Mouse (Mus musculus): ENCODE data around the gene Epb41l2. TPM values are rescaled to one million over a fixed set of nuclear protein-coding genes. Genes with fewer than 3 reads are reported as not detected.

Gene Epb41l2
- polyA plus RNA-seq, 2 experiments, result 6.8 to 11.7 TPM

- Histone ChIP-seq H3K27ac (no peak overlapping the region), H3K4me1 (replicated peaks; ENCODE audit: control insufficient read depth in 2 of 2, insufficient read depth in 2 of 2, low read length in 1 of 2) (peaks cover 0 to 7% of the 10 kb centered on the region in 2 experiments; a peak in 3 of 4 replicates), H3K9ac (replicated peaks) (no peak overlapping the region), H3K27me3 (ENCODE audit: control insufficient read depth, insufficient read depth, low read length) (no peaks in the 10 kb centered on the region), H3K4me3 (ENCODE audit: insufficient read depth in 1 of 2, low read depth in 2 of 2, low read length in 2 of 2) (no peak overlapping the region), H3K4me2 (ENCODE audit: low read depth) (no peak overlapping the region), H3K9me3 (ENCODE audit: control insufficient read depth, low read length) (no peaks in the 10 kb centered on the region), H3K36me3 (replicated peaks; ENCODE audit: control insufficient read depth, insufficient read depth, low read depth) (no peaks in the 10 kb centered on the region)
- ATAC-seq (ENCODE audit: insufficient read depth), result no peak
- WGBS (ENCODE audit: insufficient replicate concordance), result 77% methylated on average over 9 of the region's 9 CpGs
- DNase-seq (ENCODE audit: low read depth in 3 of 3, low spot score in 3 of 3), result no peak
- TF ChIP-seq EP300 (IDR thresholded peaks at IDR 0.05; ENCODE audit: low read depth) (no peak), CTCF (IDR thresholded peaks at IDR 0.05; ENCODE audit: low read depth) (no peak)
Measured at GRCm38 (mm10) chr10:25369691-25370090, 10.1 kb downstream of the Epb41l2 start.

GRCm38 (mm10) chr10:25371336-25371735, 11.7 kb downstream of the Epb41l2 start:
- 0 out of 4 replicates have a peak, but pooled peaks cover 0 to 3% of the 10 kb centered on the region in 2 experiments for H3K4me1 ChIP-seq (replicated peaks; ENCODE audit: control insufficient read depth in 2 of 2, insufficient read depth in 2 of 2, low read length in 1 of 2)
- no peaks in the 10 kb centered on the region for H3K27me3 ChIP-seq (ENCODE audit: control insufficient read depth, insufficient read depth, low read length)
- WGBS (ENCODE audit: insufficient replicate concordance), result 53% methylated on average over 2 of the region's 2 CpGs
- no peaks in the 10 kb centered on the region for H3K9me3 ChIP-seq (ENCODE audit: control insufficient read depth, low read length)
- no peak for ATAC-seq (ENCODE audit: insufficient read depth)
- no peak overlapping the region for H3K4me2 ChIP-seq (ENCODE audit: low read depth)
- H3K27ac ChIP-seq, result no peak overlapping the region
- TF ChIP-seq CTCF (IDR thresholded peaks at IDR 0.05; ENCODE audit: low read depth), result no peak
- no peak for TF ChIP-seq EP300 (IDR thresholded peaks at IDR 0.05; ENCODE audit: low read depth)
- no peak overlapping the region for H3K9ac ChIP-seq (replicated peaks)
- no peaks in the 10 kb centered on the region for H3K36me3 ChIP-seq (replicated peaks; ENCODE audit: control insufficient read depth, insufficient read depth, low read depth)
- no peak for DNase-seq (ENCODE audit: low read depth in 3 of 3, low spot score in 3 of 3)
- no peak overlapping the region for H3K4me3 ChIP-seq (ENCODE audit: insufficient read depth in 1 of 2, low read depth in 2 of 2, low read length in 2 of 2)

- H3K4me1 ChIP-seq (replicated peaks; ENCODE audit: control insufficient read depth in 2 of 2, insufficient read depth in 2 of 2, low read length in 1 of 2), result 0 out of 4 replicates have a peak, but pooled peaks cover 0 to 3% of the 10 kb centered on the region in 2 experiments
- H3K36me3 ChIP-seq (replicated peaks; ENCODE audit: control insufficient read depth, insufficient read depth, low read depth), result no peaks in the 10 kb centered on the region
- no peak for ATAC-seq (ENCODE audit: insufficient read depth)
- H3K9ac ChIP-seq (replicated peaks), result no peak overlapping the region
- 25% methylated on average over 3 of the region's 3 CpGs for whole genome bisulfite sequencing (ENCODE audit: insufficient replicate concordance)
- DNase-seq (ENCODE audit: low read depth in 3 of 3, low spot score in 3 of 3), result no peak
- no peak overlapping the region for H3K4me3 ChIP-seq (ENCODE audit: insufficient read depth in 1 of 2, low read depth in 2 of 2, low read length in 2 of 2)
- H3K9me3 ChIP-seq (ENCODE audit: control insufficient read depth, low read length), result no peaks in the 10 kb centered on the region
- H3K27ac ChIP-seq, result no peak overlapping the region
- no peaks in the 10 kb centered on the region for H3K27me3 ChIP-seq (ENCODE audit: control insufficient read depth, insufficient read depth, low read length)
- TF ChIP-seq CTCF (IDR thresholded peaks at IDR 0.05; ENCODE audit: low read depth) (no peak), EP300 (IDR thresholded peaks at IDR 0.05; ENCODE audit: low read depth) (no peak)
- H3K4me2 ChIP-seq (ENCODE audit: low read depth), result no peak overlapping the region
Measured at GRCm38 (mm10) chr10:25371915-25372371, 12.3 kb downstream of the Epb41l2 start.

GRCm38 (mm10) chr10:25372510-25373148, 13.0 kb downstream of the Epb41l2 start:
- ATAC-seq (ENCODE audit: insufficient read depth), result no peak
- H3K27me3 ChIP-seq (ENCODE audit: control insufficient read depth, insufficient read depth, low read length), result no peaks in the 10 kb centered on the region
- WGBS (ENCODE audit: insufficient replicate concordance), result 50% methylated on average over 10 of the region's 10 CpGs
- DNase-seq (ENCODE audit: low read depth in 3 of 3, low spot score in 3 of 3), result no peak
- H3K9me3 ChIP-seq (ENCODE audit: control insufficient read depth, low read length), result no peaks in the 10 kb centered on the region
- no peak overlapping the region for H3K9ac ChIP-seq (replicated peaks)
- no peak overlapping the region for H3K27ac ChIP-seq
- TF ChIP-seq EP300 (IDR thresholded peaks at IDR 0.05; ENCODE audit: low read depth) (no peak), CTCF (IDR thresholded peaks at IDR 0.05; ENCODE audit: low read depth) (no peak)
- H3K4me3 ChIP-seq (ENCODE audit: insufficient read depth in 1 of 2, low read depth in 2 of 2, low read length in 2 of 2), result no peak overlapping the region
- peaks cover 0 to 3% of the 10 kb centered on the region in 2 experiments; a peak in 1 of 4 replicates for H3K4me1 ChIP-seq (replicated peaks; ENCODE audit: control insufficient read depth in 2 of 2, insufficient read depth in 2 of 2, low read length in 1 of 2)
- no peak overlapping the region; the same call in 1 of the 2 replicates for H3K4me2 ChIP-seq (ENCODE audit: low read depth)
- H3K36me3 ChIP-seq (replicated peaks; ENCODE audit: control insufficient read depth, insufficient read depth, low read depth), result no peaks in the 10 kb centered on the region

- DNase-seq (ENCODE audit: low read depth in 3 of 3, low spot score in 3 of 3), result no peak
- Histone ChIP-seq H3K4me1 (replicated peaks; ENCODE audit: control insufficient read depth in 2 of 2, insufficient read depth in 2 of 2, low read length in 1 of 2) (peaks cover 0 to 3% of the 10 kb centered on the region in 2 experiments; a peak in 1 of 4 replicates), H3K4me3 (ENCODE audit: insufficient read depth in 1 of 2, low read depth in 2 of 2, low read length in 2 of 2) (no peak overlapping the region), H3K27me3 (ENCODE audit: control insufficient read depth, insufficient read depth, low read length) (no peaks in the 10 kb centered on the region), H3K9me3 (ENCODE audit: control insufficient read depth, low read length) (no peaks in the 10 kb centered on the region), H3K36me3 (replicated peaks; ENCODE audit: control insufficient read depth, insufficient read depth, low read depth) (no peaks in the 10 kb centered on the region), H3K4me2 (ENCODE audit: low read depth) (no peak overlapping the region), H3K27ac (no peak overlapping the region), H3K9ac (replicated peaks) (no peak overlapping the region)
- TF ChIP-seq EP300 (IDR thresholded peaks at IDR 0.05; ENCODE audit: low read depth) (no peak), CTCF (IDR thresholded peaks at IDR 0.05; ENCODE audit: low read depth) (no peak)
- no peak for ATAC-seq (ENCODE audit: insufficient read depth)
- WGBS (ENCODE audit: insufficient replicate concordance), result 75% methylated on average over 4 of the region's 4 CpGs
Measured at GRCm38 (mm10) chr10:25375036-25375435, 15.4 kb downstream of the Epb41l2 start.
